Mouse (Mus musculus) fibroblast of lung, adult 2 months (primary cell): ENCODE data around the gene Sgip1.

Experiments
- DNase-seq: peaks from one replicate; pipeline ENCODE4 v3.0.0-alpha.2; 2011; ENCODE audit warnings: low read depth

The Sgip1 gene

DNA sequence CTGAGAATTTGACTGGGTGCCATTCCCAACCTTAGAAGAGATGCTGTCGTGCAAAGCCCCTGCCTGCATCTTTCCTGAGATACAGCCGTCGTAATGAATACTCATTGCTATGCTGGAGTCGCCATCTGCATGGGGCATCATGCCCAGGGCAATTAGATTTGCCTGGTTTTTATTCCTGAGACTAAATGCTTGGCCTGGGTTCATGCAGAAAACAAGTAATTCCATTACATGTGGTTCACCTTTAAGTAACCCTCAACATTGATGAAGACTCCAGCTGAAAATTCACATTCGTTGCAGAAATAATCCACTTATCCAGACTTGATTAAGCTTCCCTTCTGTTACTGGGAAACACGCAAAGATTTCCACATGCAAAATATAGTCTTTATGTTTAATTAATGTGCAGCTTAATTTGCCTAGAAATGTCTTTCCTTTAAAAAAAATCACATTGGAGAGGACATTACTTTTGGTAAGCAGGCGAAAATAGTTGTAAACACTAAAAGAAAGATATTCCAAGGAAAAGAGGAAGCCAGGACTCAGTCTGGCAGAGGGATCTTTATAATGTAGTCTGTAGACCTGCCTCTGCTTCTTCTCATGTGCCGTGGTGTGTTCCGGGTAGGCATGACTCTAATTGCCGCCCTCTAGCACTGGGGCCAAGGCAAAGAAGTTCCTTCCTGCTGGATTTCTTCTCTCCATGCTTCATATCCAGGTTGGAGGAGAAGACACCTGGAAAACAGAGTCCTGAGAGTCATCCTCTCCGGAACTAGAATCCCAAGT lies 100.0 kb downstream of the Sgip1 start:
- DNase-seq: no peak

GRCm38 (mm10) chr4:102850498-102850897 lies 109.4 kb downstream of the Sgip1 start:
- DNase-seq: no peak

GRCm38 (mm10) chr4:102851161-102851560 lies 110.1 kb downstream of the Sgip1 start:
- DNase-seq: no peak

DNA sequence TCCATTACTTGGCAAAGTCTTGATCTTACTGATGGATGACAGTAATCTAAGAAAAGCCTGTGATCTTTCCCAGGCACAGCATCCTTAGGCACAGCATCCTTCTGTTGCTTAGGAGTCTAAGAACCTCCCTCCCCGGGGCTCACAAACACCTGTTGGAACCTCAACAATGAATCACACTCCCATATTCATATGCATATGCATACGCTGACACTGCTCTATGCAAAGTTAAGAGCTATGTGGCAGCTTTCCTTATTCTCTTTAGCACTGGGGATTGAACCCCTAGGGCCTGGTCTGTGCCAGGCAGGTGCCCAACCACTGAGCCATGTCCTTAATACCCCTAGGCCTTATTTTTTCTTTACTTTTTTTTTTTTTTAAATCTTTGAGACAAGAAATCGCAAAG lies 111.2 kb downstream of the Sgip1 start:
- DNase-seq: no peak

DNA sequence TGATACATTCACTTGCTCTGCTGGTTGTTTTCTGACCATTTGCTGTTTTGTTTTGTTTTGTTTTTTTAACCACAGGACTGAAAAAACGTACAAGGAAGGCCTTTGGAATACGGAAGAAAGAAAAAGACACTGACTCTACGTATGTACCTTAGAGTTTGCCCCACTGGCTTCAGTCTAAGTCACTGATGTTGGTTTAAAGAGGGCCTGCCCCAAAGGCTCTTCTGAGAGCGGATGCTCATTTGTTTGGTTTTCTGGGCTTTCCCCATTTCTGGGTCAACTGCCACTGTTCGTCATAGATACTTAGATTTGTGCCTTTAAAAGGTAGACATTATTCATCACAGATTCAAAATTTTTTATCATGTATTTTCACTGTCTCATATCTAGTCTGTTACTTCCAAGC lies 111.7 kb downstream of the Sgip1 start:
- no peak for DNase-seq

GRCm38 (mm10) chr4:102853330-102854022 lies 112.4 kb downstream of the Sgip1 start:
- no peak for DNase-seq

DNA sequence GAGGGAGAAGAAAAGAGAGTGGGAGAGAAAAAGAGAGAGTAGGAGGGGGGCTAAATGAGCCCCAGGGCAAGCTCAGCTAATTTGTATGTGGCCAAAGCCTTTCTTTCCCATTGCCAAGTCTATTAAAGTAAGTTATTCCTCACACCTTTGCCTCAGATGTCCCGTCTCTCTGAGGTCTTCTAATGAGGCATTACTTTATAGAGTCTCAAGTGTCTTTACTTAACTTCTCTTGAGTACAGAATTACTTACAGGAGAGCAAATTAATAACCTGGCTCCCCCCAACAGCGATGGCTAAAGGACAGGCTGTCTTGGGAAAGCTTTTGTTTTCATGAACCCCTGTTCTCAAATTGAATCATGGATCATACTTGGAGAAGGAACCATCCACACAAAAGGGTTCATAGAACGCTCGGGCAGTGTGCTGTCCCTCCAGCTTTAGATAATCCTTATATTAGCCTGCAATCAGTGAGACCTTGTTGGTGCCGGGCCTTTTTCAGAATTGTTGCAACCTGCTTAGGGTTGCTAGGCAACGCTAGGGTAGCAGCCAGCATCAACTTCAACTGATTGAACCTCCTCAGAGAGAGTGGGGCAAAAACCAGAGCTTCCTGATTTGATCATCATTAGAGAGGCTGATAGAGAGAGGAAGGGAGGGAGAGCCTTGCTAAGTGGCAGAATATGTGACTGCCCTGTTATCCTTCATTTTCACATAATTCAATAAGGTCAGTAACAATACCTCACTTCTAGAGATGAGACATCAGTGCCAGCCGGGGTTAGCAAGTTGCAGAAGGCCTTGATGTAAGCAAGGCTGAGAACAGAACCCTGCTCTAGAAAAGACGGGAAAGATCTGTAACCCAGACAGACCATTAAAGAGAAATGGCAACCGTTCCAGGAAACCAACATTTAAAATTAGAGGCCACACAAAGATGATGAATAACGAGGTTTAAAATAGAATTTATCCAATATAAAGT lies 114.1 kb downstream of the Sgip1 start:
- DNase-seq: no peak

DNA sequence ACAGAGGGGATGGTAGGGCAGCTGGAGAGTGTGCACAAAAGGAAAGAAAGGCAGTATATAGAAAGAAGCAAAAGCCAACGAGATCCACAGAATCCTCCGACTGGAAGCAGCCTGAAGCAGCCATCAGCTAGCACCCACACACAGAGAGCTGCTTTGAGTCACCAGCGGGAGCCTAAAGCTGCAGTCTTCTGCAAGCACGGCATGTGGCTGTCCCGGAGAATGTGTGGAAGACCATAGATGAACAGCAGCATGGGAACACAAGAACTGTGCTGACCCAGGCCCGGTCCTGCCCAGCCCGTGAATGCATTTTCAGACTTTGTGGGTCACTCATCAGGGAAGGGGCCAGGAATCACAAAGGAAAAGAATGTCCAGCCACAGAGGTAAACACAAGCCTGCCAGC lies 115.0 kb downstream of the Sgip1 start:
- no peak for DNase-seq

DNA sequence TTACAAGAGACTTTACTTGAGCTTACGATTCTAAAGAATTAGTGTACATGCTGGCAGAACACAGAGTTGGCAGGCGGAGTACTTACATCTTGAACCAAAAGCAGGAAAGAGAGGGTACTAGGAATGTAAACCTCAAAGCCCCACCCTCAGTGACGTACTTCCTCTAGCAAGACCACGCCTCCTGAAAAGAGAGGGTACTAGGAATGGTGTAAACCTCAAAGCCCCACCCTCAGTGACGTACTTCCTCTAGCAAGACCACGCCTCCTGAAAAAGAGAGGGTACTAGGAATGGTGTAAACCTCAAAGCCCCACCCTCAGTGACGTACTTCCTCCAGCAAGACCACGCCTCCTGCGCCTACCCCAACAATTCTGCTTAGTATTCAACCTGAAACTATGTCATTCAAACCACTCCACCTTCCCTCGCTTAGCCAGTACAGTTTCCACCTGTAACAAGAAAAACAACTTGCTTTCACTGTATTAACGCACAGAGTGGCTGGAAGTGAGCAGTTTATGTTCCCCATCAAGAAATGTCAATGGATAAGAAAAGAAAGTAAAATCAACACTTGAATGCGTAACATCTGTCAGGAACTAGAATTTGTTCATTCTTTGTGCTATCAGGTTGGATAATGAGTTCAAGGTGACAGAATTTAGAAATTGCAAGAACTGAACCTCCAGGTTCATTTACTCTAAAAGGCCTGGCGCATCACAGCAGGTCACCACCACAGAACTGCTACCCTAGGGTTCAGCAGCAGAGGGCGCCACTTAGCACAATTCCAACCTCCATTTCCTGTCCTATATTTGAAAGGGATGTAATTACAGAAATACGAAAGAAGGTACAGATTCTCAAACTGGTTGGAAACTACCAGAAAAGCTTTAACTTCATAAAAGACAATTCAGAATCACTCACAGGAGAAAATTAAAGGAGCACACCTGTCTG lies 118.4 kb downstream of the Sgip1 start:
- DNase-seq: no peak

DNA sequence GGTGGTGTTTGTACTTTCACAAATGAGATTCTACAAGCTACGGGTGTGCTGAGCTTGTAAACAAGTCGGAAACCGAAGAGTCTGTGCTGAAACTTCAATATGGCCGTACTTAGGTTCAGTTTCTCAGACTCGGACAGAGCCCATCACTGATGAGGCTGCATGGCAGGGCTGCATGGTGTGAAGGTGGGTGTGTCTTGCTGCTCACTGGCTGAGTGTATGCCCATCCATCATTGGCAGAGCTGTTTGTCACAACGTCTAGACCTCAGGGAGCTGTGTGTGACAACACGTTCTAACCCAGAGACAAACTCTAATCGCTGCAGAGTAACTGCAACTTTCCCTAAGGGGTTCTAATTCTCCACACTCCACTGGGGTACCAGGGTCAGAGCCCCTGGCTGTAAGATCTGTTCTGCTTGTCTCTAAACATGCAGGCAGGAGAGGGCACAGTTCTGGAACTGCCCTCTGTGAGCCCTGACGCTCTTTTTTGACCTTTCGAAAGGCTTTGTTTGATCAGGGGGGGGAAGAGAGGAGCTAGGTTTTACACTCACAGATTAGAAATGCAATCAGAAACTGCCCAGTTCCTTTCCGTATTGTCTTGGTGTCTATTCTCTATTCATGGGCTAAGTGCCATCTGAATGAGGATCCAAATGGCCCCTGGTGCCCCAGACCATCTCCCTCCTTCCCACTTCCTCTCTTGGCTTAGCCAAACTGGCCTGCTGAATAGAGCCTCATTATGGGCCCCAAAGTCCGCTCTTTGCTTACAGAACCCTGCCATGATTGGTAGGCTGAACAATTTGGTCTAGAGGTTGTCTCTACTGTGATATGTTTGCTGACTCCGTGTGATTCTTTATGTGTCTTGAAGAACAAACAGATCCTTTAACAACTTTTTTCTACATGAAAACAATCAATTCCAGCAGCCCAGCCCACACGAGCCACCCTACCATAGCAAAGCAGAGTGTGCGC lies 121.9 kb downstream of the Sgip1 start:
- no peak for DNase-seq

GRCm38 (mm10) chr4:102866531-102866930 lies 125.4 kb downstream of the Sgip1 start:
- DNase-seq: no peak

DNA sequence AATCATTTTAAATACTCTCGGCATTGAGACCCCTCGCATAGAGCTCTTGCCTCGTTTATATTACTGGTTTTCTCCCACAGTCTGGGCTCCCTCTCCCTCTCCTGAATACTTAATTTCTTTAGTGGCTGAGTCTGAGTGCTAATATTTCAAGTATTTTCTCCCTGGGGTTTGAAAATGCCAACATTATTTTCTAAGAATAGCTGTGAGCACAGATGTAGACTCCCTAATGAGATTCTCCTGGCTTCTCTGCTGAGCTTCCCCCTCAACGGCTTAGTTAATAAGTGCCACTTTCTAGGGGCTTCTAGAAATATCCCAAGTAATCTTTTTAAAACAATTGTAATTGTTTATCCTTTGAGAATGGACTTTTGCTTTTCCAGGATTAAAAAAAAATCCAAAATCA lies 130.2 kb downstream of the Sgip1 start:
- no peak for DNase-seq

DNA sequence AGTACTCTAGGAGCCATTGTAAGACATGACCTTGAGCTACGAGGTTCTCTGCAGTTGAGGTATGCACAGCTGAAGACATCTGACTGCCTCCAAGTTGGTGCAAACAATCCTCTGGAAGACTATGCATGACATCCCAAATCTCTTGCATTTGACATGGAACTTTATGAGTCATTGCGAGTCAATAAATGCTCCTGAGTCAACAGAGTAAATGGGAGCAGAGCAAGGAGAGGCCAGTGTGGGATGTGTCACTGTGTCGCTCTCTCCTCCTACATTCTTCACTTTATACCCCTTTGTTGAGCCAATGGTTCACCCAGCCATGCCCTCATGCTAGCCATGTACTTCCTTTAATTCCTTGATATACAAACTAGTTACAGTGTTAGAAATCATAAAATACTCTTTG lies 142.0 kb downstream of the Sgip1 start:
- DNase-seq: no peak

- DNase-seq: no peak
These were observed 143.1 kb downstream of the Sgip1 start for GRCm38 (mm10) chr4:102884228-102884627.

DNA sequence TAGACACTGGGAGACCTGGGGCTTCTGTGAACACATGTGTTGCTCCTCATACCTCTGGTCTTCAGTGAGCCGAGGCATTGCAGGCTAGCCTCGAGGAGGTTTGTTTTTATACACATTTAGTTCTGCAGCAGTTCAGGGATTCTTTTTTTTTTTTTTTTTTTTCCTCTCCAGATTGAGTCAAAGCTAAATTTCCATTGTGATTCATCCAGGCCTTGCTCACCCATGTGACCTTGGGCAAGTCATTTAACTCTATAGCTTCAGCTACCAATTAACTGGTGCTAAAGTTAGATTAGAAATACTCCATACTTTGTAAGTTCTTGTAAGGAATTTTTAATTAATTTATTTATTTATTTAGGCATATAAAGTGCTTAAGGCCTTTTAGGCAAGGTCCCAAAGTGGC lies 145.4 kb downstream of the Sgip1 start:
- DNase-seq: no peak

DNA sequence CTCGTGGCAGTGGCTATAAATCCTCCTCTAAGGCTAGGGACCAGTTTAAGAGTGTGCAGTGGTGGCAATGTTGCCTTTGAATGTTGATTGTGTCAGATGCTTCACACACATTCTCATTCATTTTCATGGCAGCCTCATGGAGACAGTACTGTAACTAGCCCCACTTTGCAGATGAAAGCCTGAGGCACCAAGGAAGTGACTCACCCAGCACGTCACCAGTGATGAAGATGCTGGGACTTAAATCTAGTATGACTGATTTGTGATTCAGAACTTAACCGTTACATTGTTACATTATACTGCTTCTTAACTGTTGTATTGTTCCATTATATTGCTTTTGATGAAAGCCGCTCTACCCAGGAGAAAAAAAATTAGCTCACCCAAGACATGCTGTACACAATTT lies 145.8 kb downstream of the Sgip1 start:
- DNase-seq: no peak

DNA sequence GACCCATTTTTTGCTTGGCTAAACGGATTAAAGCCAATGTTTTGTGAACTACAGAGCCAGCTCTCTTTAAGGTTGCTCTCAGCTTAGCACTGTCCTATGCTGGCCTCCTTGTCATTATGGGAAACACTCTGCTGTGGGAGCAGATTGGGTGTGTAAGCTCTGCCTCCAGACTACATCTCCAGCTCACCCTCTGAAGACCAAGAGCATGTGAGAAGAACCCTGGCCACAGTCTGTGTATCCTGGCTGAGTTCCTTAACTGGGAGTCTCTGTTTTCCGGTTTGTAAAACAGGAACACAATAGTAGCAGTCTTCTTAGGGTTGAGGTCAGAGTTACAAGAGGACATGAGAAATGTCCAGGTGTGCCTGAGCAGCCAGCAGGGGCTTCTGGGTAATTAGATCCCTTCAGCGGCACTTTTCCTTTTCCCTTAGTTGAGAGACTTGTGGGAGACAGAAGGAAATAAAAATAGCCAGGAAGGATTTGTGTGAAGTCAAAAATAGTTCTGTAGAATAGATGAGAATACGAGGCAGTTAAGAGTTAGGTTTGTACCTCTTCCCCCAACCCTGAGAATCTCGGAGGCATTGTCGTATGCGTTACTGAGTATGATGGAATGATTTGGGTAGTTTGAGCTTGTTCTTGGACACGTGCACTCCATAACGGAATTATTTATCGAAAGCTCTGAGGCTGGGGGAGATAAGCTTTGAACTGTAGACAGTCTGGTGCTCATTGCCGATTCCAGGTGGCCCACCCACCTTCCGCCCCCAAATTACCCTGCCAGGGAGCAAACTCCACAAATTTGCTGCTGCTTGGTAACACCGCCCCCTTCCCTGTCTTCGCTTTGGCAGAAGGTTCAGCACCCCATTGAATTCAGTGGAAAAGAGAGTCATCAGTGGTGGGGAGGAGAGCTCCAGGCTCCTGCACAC lies 146.9 kb downstream of the Sgip1 start:
- DNase-seq: no peak

DNA sequence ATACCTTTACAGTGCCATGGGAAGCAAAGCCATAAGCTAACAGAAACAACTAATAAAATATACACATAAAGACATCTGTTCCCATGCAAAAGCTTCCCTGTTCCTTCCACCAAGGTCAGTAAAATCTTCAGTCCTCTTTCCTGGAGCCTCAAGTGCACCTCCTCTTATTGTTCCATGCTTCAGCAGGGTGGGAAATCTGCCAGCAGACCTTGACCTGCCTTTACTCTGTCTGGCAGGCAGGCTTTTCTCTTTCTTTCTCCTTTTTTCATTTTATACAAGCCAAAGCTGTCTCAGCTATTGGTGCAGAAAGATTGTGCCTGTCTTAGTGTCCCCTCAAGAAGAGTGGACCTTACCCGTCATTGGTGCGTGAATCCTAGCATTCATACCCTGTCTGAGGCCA lies 154.8 kb downstream of the Sgip1 start:
- DNase-seq: no peak

DNA sequence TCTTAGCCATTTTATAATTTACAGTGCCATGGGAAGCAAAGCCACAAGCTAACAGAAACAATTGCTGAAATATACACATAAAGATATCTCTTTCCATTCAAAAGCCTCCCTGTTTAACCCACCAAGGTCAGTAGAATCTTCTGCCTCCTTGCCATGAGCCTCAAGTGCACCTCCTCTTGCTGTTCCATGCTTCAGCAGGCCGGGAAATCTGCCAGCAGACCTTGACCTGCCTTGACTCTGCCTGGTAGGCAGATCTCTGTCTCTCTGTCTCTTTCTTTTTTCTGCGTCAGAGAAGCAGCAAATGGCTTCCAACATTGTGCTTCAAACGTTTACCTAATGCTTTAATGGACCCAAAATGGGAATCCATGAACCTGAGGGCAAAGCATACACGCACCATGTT lies 157.9 kb downstream of the Sgip1 start:
- no peak for DNase-seq
